Mouse (Mus musculus) heart, postnatal 0 days (tissue): ENCODE measurements around the gene Pde3a.

Source experiments
- CTCF ChIP-seq: IDR thresholded peaks from 2 replicates; pipeline ENCODE4 v1.5.1; 2016; ENCODE audit warnings: antibody characterized with exemption, control low read depth, low read depth
- EP300 ChIP-seq: IDR thresholded peaks from 2 replicates; pipeline ENCODE4 v1.6.1; 2016; ENCODE audit warnings: antibody characterized with exemption, low read depth

- TF ChIP-seq CTCF (no peak), EP300 (no peak)
These were observed 1.2 kb downstream of the Pde3a start for GRCm38 (mm10) chr6:141250296-141250629.
